Mouse (Mus musculus): ENCODE measurements at regions not wholly inside any gene's neighbourhood (a gene's known extent, or its start where the extent isn't known, plus 50 kb on each side); places are given as distances from the start of the nearest gene placed in this dataset.

- WGBS = 77% methylated on average over 2 of the region's 2 CpGs
- no peak for ATAC-seq (replicated peaks)
- H3K9ac ChIP-seq = no peak overlapping the region
These were observed 61.9 kb upstream of the Znrf2 start for GRCm38 (mm10) chr6:54754810-54755209.

GRCm38 (mm10) chr6:54757511-54757911, 59.2 kb upstream of the Znrf2 start:
- Histone ChIP-seq H3K36me3 (replicated peaks) (no peaks in the 10 kb centered on the region), H3K9me3 (no peaks in the 10 kb centered on the region), H3K27me3 (replicated peaks) (no peaks in the 10 kb centered on the region), H3K27ac (no peak overlapping the region), H3K4me1 (peaks cover 24% of the 10 kb centered on the region), H3K9ac (no peak overlapping the region), H3K4me2 (no peak overlapping the region), H3K4me3 (no peak overlapping the region)
- 54% methylated on average over 5 of the region's 5 CpGs for WGBS
- ATAC-seq (replicated peaks) = no peak

More at GRCm38 (mm10) chr6:54754810-54755209, 61.9 kb upstream of the Znrf2 start:
- no peak overlapping the region for H3K27ac ChIP-seq
- H3K4me3 ChIP-seq = no peak overlapping the region
- peaks cover 18% of the 10 kb centered on the region for H3K4me1 ChIP-seq
- H3K27me3 ChIP-seq (replicated peaks) = no peaks in the 10 kb centered on the region
- H3K36me3 ChIP-seq (replicated peaks) = no peaks in the 10 kb centered on the region
- no peak overlapping the region for H3K4me2 ChIP-seq
- H3K9me3 ChIP-seq = no peaks in the 10 kb centered on the region

GRCm38 (mm10) chr6:54758112-54758511, 58.6 kb upstream of the Znrf2 start:
- Histone ChIP-seq H3K27me3 (replicated peaks) (no peaks in the 10 kb centered on the region), H3K4me3 (no peak overlapping the region), H3K36me3 (replicated peaks) (no peaks in the 10 kb centered on the region), H3K27ac (0 out of 2 replicates have a peak overlapping the region, but pooled peaks have one; percentile 17), H3K4me1 (peaks cover 24% of the 10 kb centered on the region), H3K9me3 (no peaks in the 10 kb centered on the region), H3K4me2 (no peak overlapping the region), H3K9ac (no peak overlapping the region)
- WGBS = 7% methylated on average over 2 of the region's 2 CpGs
- 0 out of 2 replicates have a peak, but pooled peaks have one; percentile 44 for ATAC-seq (replicated peaks)

- Histone ChIP-seq H3K27me3 (replicated peaks) (no peaks in the 10 kb centered on the region), H3K9ac (no peak overlapping the region), H3K9me3 (no peaks in the 10 kb centered on the region), H3K36me3 (replicated peaks) (no peaks in the 10 kb centered on the region), H3K4me2 (no peak overlapping the region), H3K4me3 (no peak overlapping the region), H3K27ac (no peak overlapping the region), H3K4me1 (peaks cover 24% of the 10 kb centered on the region)
- 61% methylated on average over 8 of the region's 8 CpGs for WGBS
- no peak for ATAC-seq (replicated peaks)
These were observed 57.5 kb upstream of the Znrf2 start for GRCm38 (mm10) chr6:54759263-54759662.

- no peak overlapping the region for H3K27ac ChIP-seq
- H3K9ac ChIP-seq = no peak overlapping the region
- ATAC-seq (replicated peaks) = peak; percentile 57
- no peaks in the 10 kb centered on the region for H3K27me3 ChIP-seq (replicated peaks)
- under 1% methylated on average over 11 of the region's 11 CpGs for WGBS
- H3K9me3 ChIP-seq = no peaks in the 10 kb centered on the region
- H3K4me2 ChIP-seq = peak overlapping the region; percentile 21
- peaks cover 24% of the 10 kb centered on the region for H3K4me1 ChIP-seq
- H3K36me3 ChIP-seq (replicated peaks) = no peaks in the 10 kb centered on the region
- H3K4me3 ChIP-seq = no peak overlapping the region
These were observed 56.7 kb upstream of the Znrf2 start for GRCm38 (mm10) chr6:54759942-54760498.

- WGBS = 71% methylated on average over 2 of the region's 2 CpGs
- H3K4me1 ChIP-seq = peaks cover 24% of the 10 kb centered on the region
- H3K4me2 ChIP-seq = no peak overlapping the region
- H3K9ac ChIP-seq = no peak overlapping the region
- no peaks in the 10 kb centered on the region for H3K36me3 ChIP-seq (replicated peaks)
- H3K4me3 ChIP-seq = no peak overlapping the region
- no peak for ATAC-seq (replicated peaks)
- no peaks in the 10 kb centered on the region for H3K27me3 ChIP-seq (replicated peaks)
- no peaks in the 10 kb centered on the region for H3K9me3 ChIP-seq
- no peak overlapping the region for H3K27ac ChIP-seq
These were observed 56.2 kb upstream of the Znrf2 start for GRCm38 (mm10) chr6:54760541-54760940.

GRCm38 (mm10) chr6:54762021-54762420, 54.7 kb upstream of the Znrf2 start:
- H3K4me2 ChIP-seq = no peak overlapping the region
- H3K9me3 ChIP-seq = no peaks in the 10 kb centered on the region
- H3K4me1 ChIP-seq = peaks cover 24% of the 10 kb centered on the region
- no peak overlapping the region for H3K27ac ChIP-seq
- H3K9ac ChIP-seq = no peak overlapping the region
- WGBS = 77% methylated on average over 5 of the region's 5 CpGs
- no peaks in the 10 kb centered on the region for H3K36me3 ChIP-seq (replicated peaks)
- no peaks in the 10 kb centered on the region for H3K27me3 ChIP-seq (replicated peaks)
- H3K4me3 ChIP-seq = no peak overlapping the region
- no peak for ATAC-seq (replicated peaks)

- Histone ChIP-seq H3K27ac (no peak overlapping the region), H3K27me3 (replicated peaks) (no peaks in the 10 kb centered on the region), H3K4me1 (peaks cover 21% of the 10 kb centered on the region), H3K4me3 (no peak overlapping the region), H3K36me3 (replicated peaks) (no peaks in the 10 kb centered on the region), H3K4me2 (no peak overlapping the region), H3K9me3 (no peaks in the 10 kb centered on the region), H3K9ac (no peak overlapping the region)
- ATAC-seq (replicated peaks) = no peak
- WGBS = 52% methylated on average over 5 of the region's 5 CpGs
These were observed 54.2 kb upstream of the Znrf2 start for GRCm38 (mm10) chr6:54762499-54762898.

GRCm38 (mm10) chr6:54763669-54764068, 53.0 kb upstream of the Znrf2 start:
- no peak for ATAC-seq (replicated peaks)
- Histone ChIP-seq H3K4me3 (no peak overlapping the region), H3K27me3 (replicated peaks) (no peaks in the 10 kb centered on the region), H3K36me3 (replicated peaks) (no peaks in the 10 kb centered on the region), H3K4me2 (no peak overlapping the region), H3K27ac (no peak overlapping the region), H3K4me1 (peaks cover 12% of the 10 kb centered on the region), H3K9me3 (no peaks in the 10 kb centered on the region), H3K9ac (no peak overlapping the region)
- WGBS = 93% methylated on average over 4 of the region's 4 CpGs

GRCm38 (mm10) chr6:54765715-54766114, 51.0 kb upstream of the Znrf2 start:
- 82% methylated on average over 2 of the region's 2 CpGs for WGBS
- Histone ChIP-seq H3K27ac (no peak overlapping the region), H3K4me1 (no peaks in the 10 kb centered on the region), H3K9me3 (no peaks in the 10 kb centered on the region), H3K4me3 (no peak overlapping the region), H3K9ac (no peak overlapping the region), H3K4me2 (no peak overlapping the region), H3K27me3 (replicated peaks) (no peaks in the 10 kb centered on the region), H3K36me3 (replicated peaks) (no peaks in the 10 kb centered on the region)
- ATAC-seq (replicated peaks) = no peak

- 90% methylated on average over 5 of the region's 5 CpGs for WGBS
- Histone ChIP-seq H3K9me3 (no peaks in the 10 kb centered on the region), H3K4me3 (no peak overlapping the region), H3K27ac (no peak overlapping the region), H3K9ac (no peak overlapping the region), H3K36me3 (replicated peaks) (no peaks in the 10 kb centered on the region), H3K27me3 (replicated peaks) (no peaks in the 10 kb centered on the region), H3K4me1 (no peaks in the 10 kb centered on the region), H3K4me2 (no peak overlapping the region)
- ATAC-seq (replicated peaks) = no peak
These were observed 50.1 kb upstream of the Znrf2 start for GRCm38 (mm10) chr6:54766485-54767112.
